Mouse (Mus musculus): ENCODE results near the gene 1700019D03Rik. TPM values are rescaled to one million over a fixed set of nuclear protein-coding genes. Genes with fewer than 3 reads are reported as not detected.
A peak's percentile ranks its signal among the peaks of the same experiment; 100 is the strongest.

Gene 1700019D03Rik
- polyA plus RNA-seq, 1 experiment from 2014 or later, result 3.1 TPM

DNA sequence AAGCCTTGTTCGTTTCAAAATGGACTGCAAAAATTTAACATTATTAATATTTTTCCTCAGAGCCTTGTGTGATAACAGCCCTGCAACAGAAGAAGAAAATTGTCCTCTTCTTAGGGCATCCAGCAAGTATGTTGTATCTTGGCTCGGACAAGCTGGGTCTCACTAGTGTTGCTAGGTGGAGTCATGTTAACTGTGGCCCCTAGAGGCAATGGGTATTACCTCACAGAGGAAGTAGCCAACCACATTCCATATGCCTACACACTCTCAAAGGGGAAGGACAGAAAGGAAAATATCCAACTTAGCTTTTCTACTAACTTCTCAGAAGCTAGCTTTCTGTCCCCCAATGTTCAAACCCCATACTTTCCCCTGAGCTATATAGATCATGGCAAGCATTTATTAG, 56.9 kb downstream of the 1700019D03Rik start:
- no peak for ATAC-seq (ENCODE audit: low read depth)
- no peaks in the 10 kb centered on the region for H3K27me3 ChIP-seq (ENCODE audit: control insufficient read depth, insufficient read depth, low read length)

DNA sequence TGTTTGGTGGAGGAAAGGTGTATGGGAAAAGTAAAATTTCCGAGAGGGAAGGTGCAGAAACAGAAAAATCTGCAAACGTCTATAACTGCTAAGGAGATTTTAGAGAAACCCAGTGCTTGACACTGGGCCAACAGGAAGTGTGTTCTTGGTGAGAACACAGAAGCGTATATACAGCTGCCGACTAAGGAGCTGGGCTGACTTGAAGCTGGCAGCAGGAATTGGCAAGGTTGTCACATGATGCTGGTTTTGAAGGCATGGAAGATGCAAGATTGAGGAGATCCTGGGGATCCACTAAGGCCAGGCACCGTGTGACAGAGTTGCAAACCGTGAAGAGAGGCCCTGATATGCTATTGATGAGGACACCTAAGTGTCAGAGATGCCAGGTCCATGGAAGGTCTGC, 59.8 kb downstream of the 1700019D03Rik start:
- H3K4me3 ChIP-seq (ENCODE audit: low read depth, low read length), result no peak overlapping the region
- 83% methylated on average over 6 of the region's 6 CpGs for WGBS
- no peak for ATAC-seq (ENCODE audit: low read depth)

More for the DNA sequence above, 56.9 kb downstream of the 1700019D03Rik start:
- Histone ChIP-seq H3K9ac (replicated peaks; ENCODE audit: low read depth, low read length) (no peak overlapping the region), H3K4me3 (ENCODE audit: low read depth, low read length) (no peak overlapping the region), H3K27ac (ENCODE audit: low read depth, low read length) (no peak overlapping the region), H3K4me1 (ENCODE audit: control insufficient read depth, insufficient read depth, low read length) (no peaks in the 10 kb centered on the region), H3K9me3 (ENCODE audit: control insufficient read depth, low read length) (no peaks in the 10 kb centered on the region), H3K36me3 (ENCODE audit: control insufficient read depth, insufficient read depth, low read length) (no peaks in the 10 kb centered on the region), H3K4me2 (ENCODE audit: low read depth, low read length) (no peak overlapping the region)
- WGBS, result 85% methylated on average over 2 of the region's 2 CpGs

GRCm38 (mm10) chr1:52956746-52957145, 63.2 kb downstream of the 1700019D03Rik start:
- no peak overlapping the region for H3K27ac ChIP-seq (ENCODE audit: low read depth, low read length)
- no peak overlapping the region for H3K4me2 ChIP-seq (ENCODE audit: low read depth, low read length)
- 0 out of 2 replicates have a peak, but pooled peaks cover 5% of the 10 kb centered on the region for H3K4me1 ChIP-seq (ENCODE audit: control insufficient read depth, insufficient read depth, low read length)
- no peak for ATAC-seq (ENCODE audit: low read depth)
- H3K4me3 ChIP-seq (ENCODE audit: low read depth, low read length), result no peak overlapping the region
- no peaks in the 10 kb centered on the region for H3K9me3 ChIP-seq (ENCODE audit: control insufficient read depth, low read length)
- no peak overlapping the region for H3K9ac ChIP-seq (replicated peaks; ENCODE audit: low read depth, low read length)
- H3K27me3 ChIP-seq (ENCODE audit: control insufficient read depth, insufficient read depth, low read length), result no peaks in the 10 kb centered on the region
- H3K36me3 ChIP-seq (ENCODE audit: control insufficient read depth, insufficient read depth, low read length), result no peaks in the 10 kb centered on the region
- 69% methylated on average over 4 of the region's 4 CpGs for WGBS

More for the DNA sequence above, 59.8 kb downstream of the 1700019D03Rik start:
- H3K27ac ChIP-seq (ENCODE audit: low read depth, low read length), result no peak overlapping the region
- H3K9ac ChIP-seq (replicated peaks; ENCODE audit: low read depth, low read length), result no peak overlapping the region
- no peaks in the 10 kb centered on the region for H3K36me3 ChIP-seq (ENCODE audit: control insufficient read depth, insufficient read depth, low read length)
- H3K9me3 ChIP-seq (ENCODE audit: control insufficient read depth, low read length), result no peaks in the 10 kb centered on the region
- no peak overlapping the region for H3K4me2 ChIP-seq (ENCODE audit: low read depth, low read length)
- H3K4me1 ChIP-seq (ENCODE audit: control insufficient read depth, insufficient read depth, low read length), result no peaks in the 10 kb centered on the region
- H3K27me3 ChIP-seq (ENCODE audit: control insufficient read depth, insufficient read depth, low read length), result no peaks in the 10 kb centered on the region

GRCm38 (mm10) chr1:52955102-52955501, 64.9 kb downstream of the 1700019D03Rik start:
- 41% methylated on average over 6 of the region's 6 CpGs for WGBS
- no peak for ATAC-seq (ENCODE audit: low read depth)
- 0 out of 2 replicates have a peak, but pooled peaks cover 5% of the 10 kb centered on the region for H3K4me1 ChIP-seq (ENCODE audit: control insufficient read depth, insufficient read depth, low read length)

GRCm38 (mm10) chr1:52954456-52954855, 65.5 kb downstream of the 1700019D03Rik start:
- H3K9me3 ChIP-seq (ENCODE audit: control insufficient read depth, low read length), result no peaks in the 10 kb centered on the region
- H3K4me3 ChIP-seq (ENCODE audit: low read depth, low read length), result no peak overlapping the region
- 0 out of 2 replicates have a peak, but pooled peaks cover 5% of the 10 kb centered on the region for H3K4me1 ChIP-seq (ENCODE audit: control insufficient read depth, insufficient read depth, low read length)
- H3K27me3 ChIP-seq (ENCODE audit: control insufficient read depth, insufficient read depth, low read length), result no peaks in the 10 kb centered on the region
- ATAC-seq (ENCODE audit: low read depth), result no peak
- H3K27ac ChIP-seq (ENCODE audit: low read depth, low read length), result no peak overlapping the region
- 88% methylated on average over 2 of the region's 2 CpGs for WGBS
- no peak overlapping the region for H3K4me2 ChIP-seq (ENCODE audit: low read depth, low read length)
- no peaks in the 10 kb centered on the region for H3K36me3 ChIP-seq (ENCODE audit: control insufficient read depth, insufficient read depth, low read length)
- no peak overlapping the region for H3K9ac ChIP-seq (replicated peaks; ENCODE audit: low read depth, low read length)

More at GRCm38 (mm10) chr1:52955102-52955501, 64.9 kb downstream of the 1700019D03Rik start:
- H3K4me2 ChIP-seq (ENCODE audit: low read depth, low read length), result no peak overlapping the region
- H3K36me3 ChIP-seq (ENCODE audit: control insufficient read depth, insufficient read depth, low read length), result no peaks in the 10 kb centered on the region
- H3K9ac ChIP-seq (replicated peaks; ENCODE audit: low read depth, low read length), result no peak overlapping the region
- no peaks in the 10 kb centered on the region for H3K9me3 ChIP-seq (ENCODE audit: control insufficient read depth, low read length)
- no peaks in the 10 kb centered on the region for H3K27me3 ChIP-seq (ENCODE audit: control insufficient read depth, insufficient read depth, low read length)
- no peak overlapping the region for H3K27ac ChIP-seq (ENCODE audit: low read depth, low read length)
- no peak overlapping the region for H3K4me3 ChIP-seq (ENCODE audit: low read depth, low read length)

GRCm38 (mm10) chr1:52953548-52953947, 66.4 kb downstream of the 1700019D03Rik start:
- Histone ChIP-seq H3K36me3 (ENCODE audit: control insufficient read depth, insufficient read depth, low read length) (no peaks in the 10 kb centered on the region), H3K27ac (ENCODE audit: low read depth, low read length) (no peak overlapping the region), H3K27me3 (ENCODE audit: control insufficient read depth, insufficient read depth, low read length) (no peaks in the 10 kb centered on the region), H3K9me3 (ENCODE audit: control insufficient read depth, low read length) (no peaks in the 10 kb centered on the region), H3K9ac (replicated peaks; ENCODE audit: low read depth, low read length) (no peak overlapping the region; the same call in 1 of the 2 replicates), H3K4me1 (ENCODE audit: control insufficient read depth, insufficient read depth, low read length) (0 out of 2 replicates have a peak, but pooled peaks cover 5% of the 10 kb centered on the region), H3K4me2 (ENCODE audit: low read depth, low read length) (peak overlapping the region; percentile 85), H3K4me3 (ENCODE audit: low read depth, low read length) (peak overlapping the region; percentile 56)
- peak; percentile 41; the same call in 1 of the 2 replicates for ATAC-seq (ENCODE audit: low read depth)
- 4% methylated on average over 4 of the region's 4 CpGs for WGBS

GRCm38 (mm10) chr1:52952551-52953397, 67.2 kb downstream of the 1700019D03Rik start:
- Histone ChIP-seq H3K9me3 (ENCODE audit: control insufficient read depth, low read length) (no peaks in the 10 kb centered on the region), H3K36me3 (ENCODE audit: control insufficient read depth, insufficient read depth, low read length) (no peaks in the 10 kb centered on the region), H3K4me1 (ENCODE audit: control insufficient read depth, insufficient read depth, low read length) (0 out of 2 replicates have a peak, but pooled peaks cover 5% of the 10 kb centered on the region), H3K4me2 (ENCODE audit: low read depth, low read length) (peak overlapping the region; percentile 85), H3K4me3 (ENCODE audit: low read depth, low read length) (peak overlapping the region; percentile 56), H3K27me3 (ENCODE audit: control insufficient read depth, insufficient read depth, low read length) (no peaks in the 10 kb centered on the region), H3K27ac (ENCODE audit: low read depth, low read length) (no peak overlapping the region), H3K9ac (replicated peaks; ENCODE audit: low read depth, low read length) (peak overlapping the region; percentile 68)
- ATAC-seq (ENCODE audit: low read depth), result peak; percentile 85
- under 1% methylated on average over 47 of the region's 47 CpGs for WGBS

GRCm38 (mm10) chr1:52952143-52952542, 67.8 kb downstream of the 1700019D03Rik start:
- peak; percentile 4; the same call in 1 of the 2 replicates for ATAC-seq (ENCODE audit: low read depth)
- Histone ChIP-seq H3K4me2 (ENCODE audit: low read depth, low read length) (peak overlapping the region; percentile 85), H3K9ac (replicated peaks; ENCODE audit: low read depth, low read length) (peak overlapping the region; percentile 68), H3K36me3 (ENCODE audit: control insufficient read depth, insufficient read depth, low read length) (no peaks in the 10 kb centered on the region), H3K27me3 (ENCODE audit: control insufficient read depth, insufficient read depth, low read length) (no peaks in the 10 kb centered on the region), H3K4me3 (ENCODE audit: low read depth, low read length) (peak overlapping the region; percentile 56), H3K27ac (ENCODE audit: low read depth, low read length) (no peak overlapping the region), H3K9me3 (ENCODE audit: control insufficient read depth, low read length) (no peaks in the 10 kb centered on the region), H3K4me1 (ENCODE audit: control insufficient read depth, insufficient read depth, low read length) (0 out of 2 replicates have a peak, but pooled peaks cover 5% of the 10 kb centered on the region)
- 4% methylated on average over 5 of the region's 5 CpGs for WGBS
